Mouse (Mus musculus) E14TG2a.4 (cell line): ENCODE measurements around the gene Gpr176.

Experiments used
- CTCF ChIP-seq: conservative IDR thresholded peaks from 2 replicates; pipeline ENCODE4 v1.5.1; 2014; ENCODE audit warnings: low read length
- NANOG ChIP-seq: IDR thresholded peaks from 2 replicates; pipeline ENCODE4 v1.6.1; 2014; ENCODE audit warnings: borderline replicate concordance, low read length, mixed read lengths
- POU5F1 ChIP-seq: IDR thresholded peaks from 2 replicates; pipeline ENCODE4 v1.6.1; 2014; ENCODE audit warnings: low read length, borderline replicate concordance

GRCm38 (mm10) chr2:118259746-118260145, 113.5 kb downstream of the Gpr176 start:
- no peak for TF ChIP-seq CTCF
- TF ChIP-seq NANOG, result no peak
- no peak for TF ChIP-seq POU5F1
